Mouse (Mus musculus) kidney, embryonic 15.5 days (tissue): ENCODE data around the gene Zbtb8a. TPM values are rescaled to one million over a fixed set of nuclear protein-coding genes. Genes with fewer than 3 reads are reported as not detected.
A peak's percentile ranks its signal among the peaks of the same experiment; 100 is the strongest.

Source experiments
- ATAC-seq: fragments of 200-750 bp; cut with Nextera tagmentation; replicated peaks from 2 replicates; pipeline ENCODE4 v1.8.0; 2017; ENCODE audit warnings: moderate TSS enrichment; ENCODE audit not compliant: low FRiP score
- H3K27ac ChIP-seq: fragments of 300-500 bp; sonication (generic); 2 replicates; pipeline ENCODE4 v1.5.1; 2015; ENCODE audit warnings: mild to moderate bottlenecking, inconsistent platforms
- H3K27me3 ChIP-seq: fragments of 300-500 bp; sonication (generic); 2 replicates; pipeline ENCODE4 v1.6.1; 2015; ENCODE audit warnings: inconsistent platforms
- H3K36me3 ChIP-seq: fragments of 300-500 bp; sonication (generic); 2 replicates; pipeline ENCODE4 v1.6.1; 2015; ENCODE audit warnings: inconsistent platforms
- H3K4me1 ChIP-seq: fragments of 300-500 bp; sonication (generic); 2 replicates; pipeline ENCODE4 v1.6.1; 2015; ENCODE audit warnings: inconsistent platforms
- H3K4me2 ChIP-seq: fragments of 300-500 bp; sonication (generic); 2 replicates; pipeline ENCODE4 v1.6.1; 2015; ENCODE audit warnings: moderate library complexity, mild to moderate bottlenecking, inconsistent platforms
- H3K4me3 ChIP-seq: fragments of 300-500 bp; sonication (generic); replicated peaks from 2 replicates; pipeline ENCODE4 v1.5.1; 2015; ENCODE audit warnings: mild to moderate bottlenecking, inconsistent platforms
- H3K9ac ChIP-seq: fragments of 300-500 bp; sonication (generic); 2 replicates; pipeline ENCODE4 v1.6.1; 2015; ENCODE audit warnings: mild to moderate bottlenecking, inconsistent platforms
- H3K9me3 ChIP-seq: fragments of 300-500 bp; sonication (generic); replicated peaks from 2 replicates; pipeline ENCODE4 v1.6.1; 2016; ENCODE audit warnings: inconsistent platforms
- WGBS: fragments of 180-500 bp; shearing (Covaris S2); methylation state at CpG from one replicate; pipeline ENCODE4 v1.1.7; 2015; ENCODE audit warnings: mixed read lengths; 5-methylcytosine and 5-hydroxymethylcytosine counted together
- polyA plus RNA-seq: library from polyadenylated mRNA; unstranded; fragments of >200 nt; fragmentation: Nextera tagmentation; extraction: Ambion mirVana; gene quantifications from 2 replicates; pipeline ENCODE4 v1.2.1, GENCODE M21; 2015

Zbtb8a gene
- polyA plus RNA-seq, 1 experiment from 2014 or later, result 18.0 TPM

DNA sequence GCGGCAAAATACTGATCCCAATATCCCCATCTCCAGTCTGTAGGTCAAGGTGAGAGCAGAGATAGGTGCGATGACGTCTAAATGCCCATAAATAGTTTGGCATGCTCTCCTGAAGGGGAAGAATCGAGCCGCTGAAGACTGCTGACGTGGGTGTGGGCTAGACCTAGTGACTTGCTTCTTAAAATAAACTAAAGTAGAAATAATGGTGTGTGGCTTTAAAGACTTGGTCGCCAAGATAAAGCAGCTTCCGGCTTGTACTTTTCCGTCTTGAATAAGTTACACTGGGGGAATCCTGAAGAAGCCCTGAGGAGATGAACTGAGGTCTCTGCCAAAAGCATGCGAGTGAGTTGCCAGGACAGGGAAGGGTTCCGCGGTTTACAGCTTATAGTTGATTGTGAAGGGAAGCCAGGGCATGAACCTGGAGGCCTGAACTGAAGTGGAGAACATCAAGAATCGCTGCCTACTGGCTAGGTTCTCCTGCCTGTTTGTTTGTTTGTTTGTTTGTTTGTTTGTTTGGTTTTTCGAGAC is 12.4 kb upstream of the Zbtb8a start:
- peaks cover 10% of the 10 kb centered on the region; the same call in 1 of the 2 replicates for H3K4me1 ChIP-seq
- no peak overlapping the region for H3K9ac ChIP-seq
- no peak overlapping the region for H3K4me3 ChIP-seq
- ATAC-seq, result no peak
- H3K27ac ChIP-seq, result no peak overlapping the region
- no peak overlapping the region for H3K4me2 ChIP-seq
- WGBS, result 83% methylated on average over 14 of the region's 14 CpGs
- no peaks in the 10 kb centered on the region for H3K27me3 ChIP-seq
- no peaks in the 10 kb centered on the region for H3K36me3 ChIP-seq
- no peaks in the 10 kb centered on the region for H3K9me3 ChIP-seq

DNA sequence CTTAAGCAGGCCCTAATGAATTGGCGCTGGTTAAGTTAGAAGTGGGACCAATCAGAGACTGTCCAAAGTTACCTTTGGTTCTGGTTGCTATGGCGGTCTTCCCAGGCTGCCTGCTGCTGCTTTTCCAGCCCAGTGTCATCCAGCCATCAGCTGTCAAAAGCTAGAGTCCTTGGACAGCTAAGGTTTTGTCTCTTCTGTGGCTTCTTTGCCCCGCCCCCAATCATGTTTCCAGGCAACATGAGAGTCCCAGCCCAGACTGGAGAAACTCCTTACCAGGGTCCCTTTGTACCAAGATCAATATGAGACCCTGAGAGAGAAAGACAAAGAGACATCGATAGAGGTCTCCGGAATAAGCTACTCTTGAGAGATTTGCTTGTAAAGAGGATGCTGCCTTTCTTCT is 10.5 kb upstream of the Zbtb8a start:
- H3K27ac ChIP-seq, result no peak overlapping the region
- no peak overlapping the region for H3K4me3 ChIP-seq
- peaks cover 7% of the 10 kb centered on the region; the same call in 1 of the 2 replicates for H3K4me1 ChIP-seq
- no peaks in the 10 kb centered on the region for H3K36me3 ChIP-seq
- H3K27me3 ChIP-seq, result no peaks in the 10 kb centered on the region
- H3K9ac ChIP-seq, result no peak overlapping the region
- no peak for ATAC-seq
- 86% methylated on average over 5 of the region's 5 CpGs for WGBS
- H3K9me3 ChIP-seq, result no peaks in the 10 kb centered on the region
- no peak overlapping the region for H3K4me2 ChIP-seq

DNA sequence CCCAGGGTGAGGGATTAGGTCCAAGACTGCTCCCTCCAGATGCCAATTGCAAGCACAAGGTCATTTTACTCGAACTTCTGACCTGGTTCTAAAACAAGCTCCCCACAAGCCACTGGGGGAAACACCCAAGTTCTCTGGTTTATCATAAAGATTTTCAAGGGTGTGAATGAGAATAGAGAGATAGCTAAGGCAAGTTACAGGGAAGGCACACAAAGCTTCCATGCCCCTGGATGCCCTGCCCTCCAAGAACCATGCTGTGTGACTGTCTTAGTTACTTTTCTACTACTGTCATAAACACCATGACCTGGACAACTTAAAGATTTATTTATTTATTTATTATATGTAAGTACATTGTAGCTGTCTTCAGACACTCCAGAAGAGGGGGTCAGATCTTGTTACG is 9.1 kb upstream of the Zbtb8a start:
- no peak overlapping the region for H3K27ac ChIP-seq
- ATAC-seq, result no peak
- H3K4me2 ChIP-seq, result no peak overlapping the region
- peaks cover 9% of the 10 kb centered on the region; the same call in 1 of the 2 replicates for H3K4me1 ChIP-seq
- no peaks in the 10 kb centered on the region for H3K27me3 ChIP-seq
- H3K9ac ChIP-seq, result no peak overlapping the region
- no peak overlapping the region for H3K4me3 ChIP-seq
- WGBS, result 82% methylated on average over 2 of the region's 2 CpGs
- H3K36me3 ChIP-seq, result no peaks in the 10 kb centered on the region
- no peaks in the 10 kb centered on the region for H3K9me3 ChIP-seq

DNA sequence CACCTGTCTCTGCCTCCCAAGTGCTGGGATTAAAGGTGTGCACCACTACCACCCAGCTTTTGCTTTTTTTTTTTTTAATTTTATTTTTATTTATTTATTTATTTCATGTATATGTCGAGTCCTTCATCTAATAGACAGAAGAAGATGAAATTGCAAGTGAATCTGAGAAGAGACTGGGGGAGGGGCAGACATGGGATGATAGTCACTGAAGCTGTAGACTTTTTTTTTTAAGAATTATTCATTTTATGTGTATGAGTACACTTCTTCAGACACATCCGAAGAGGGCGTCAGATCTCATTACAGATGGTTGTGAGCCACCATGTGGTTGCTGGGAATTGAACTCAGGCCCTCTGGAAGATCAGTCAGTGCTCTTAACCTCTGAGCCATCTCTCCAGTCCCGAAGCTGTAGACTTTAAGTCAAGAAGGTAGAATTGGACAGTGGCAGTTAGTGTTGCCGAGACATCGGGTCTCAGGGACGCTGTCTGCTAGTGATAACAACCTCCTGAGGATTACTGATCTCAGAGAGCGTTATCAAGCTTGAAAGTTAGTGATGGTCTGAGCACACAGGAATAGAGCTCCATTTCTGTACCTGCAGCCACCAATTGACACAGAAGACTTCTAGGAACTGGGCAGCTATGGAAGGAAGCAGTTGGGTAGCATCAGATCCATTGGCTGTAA is 8.5 kb upstream of the Zbtb8a start:
- H3K27me3 ChIP-seq, result no peaks in the 10 kb centered on the region
- H3K4me1 ChIP-seq, result peaks cover 9% of the 10 kb centered on the region; the same call in 1 of the 2 replicates
- no peak for ATAC-seq
- no peak overlapping the region for H3K27ac ChIP-seq
- no peak overlapping the region for H3K4me2 ChIP-seq
- H3K4me3 ChIP-seq, result no peak overlapping the region
- no peaks in the 10 kb centered on the region for H3K36me3 ChIP-seq
- H3K9ac ChIP-seq, result no peak overlapping the region
- no peaks in the 10 kb centered on the region for H3K9me3 ChIP-seq
- 92% methylated on average over 8 of the region's 8 CpGs for WGBS

DNA sequence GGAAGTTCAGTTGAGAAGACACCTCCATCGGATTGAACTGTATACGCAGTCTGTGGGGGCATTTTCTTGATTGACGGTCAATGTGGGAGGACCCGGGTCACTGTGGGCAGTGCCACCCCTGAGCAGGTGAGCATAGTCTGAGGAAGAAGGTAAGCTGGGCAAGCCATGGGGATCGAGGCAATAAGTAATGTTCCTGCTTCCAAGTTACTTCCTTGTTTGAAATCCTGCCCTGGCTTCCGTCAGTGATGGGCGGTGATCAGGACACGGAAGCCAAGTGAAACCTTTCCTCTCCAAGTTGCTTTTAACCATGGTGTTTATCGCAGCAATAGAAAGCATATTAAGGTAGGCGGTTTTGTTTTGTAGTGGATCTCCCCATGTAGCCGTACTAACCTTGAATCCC is 7.8 kb upstream of the Zbtb8a start:
- Histone ChIP-seq H3K9ac (no peak overlapping the region), H3K9me3 (no peaks in the 10 kb centered on the region), H3K27ac (no peak overlapping the region), H3K4me3 (no peak overlapping the region), H3K36me3 (no peaks in the 10 kb centered on the region), H3K27me3 (no peaks in the 10 kb centered on the region), H3K4me1 (peaks cover 9% of the 10 kb centered on the region; the same call in 1 of the 2 replicates), H3K4me2 (no peak overlapping the region)
- no peak for ATAC-seq
- WGBS, result 87% methylated on average over 11 of the region's 11 CpGs

DNA sequence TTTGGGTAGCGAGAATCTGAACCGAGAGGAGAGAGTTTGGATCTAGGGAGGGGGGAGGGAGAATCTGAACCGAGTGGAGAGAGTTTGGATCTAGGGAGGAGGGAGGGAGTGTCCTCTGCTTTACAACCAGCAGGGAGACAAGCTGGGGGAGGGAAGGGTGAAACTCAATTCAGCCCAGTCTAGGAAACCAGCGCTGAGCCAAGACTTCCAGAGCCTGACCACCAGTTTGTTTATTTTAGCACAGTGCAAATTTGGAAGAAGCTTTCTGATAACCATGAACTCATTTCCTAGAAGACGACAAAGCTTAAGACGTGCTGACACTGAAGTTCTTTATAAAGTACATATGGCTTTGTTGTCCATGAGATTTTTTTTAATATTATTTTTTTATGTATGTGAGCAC is 6.5 kb upstream of the Zbtb8a start:
- Histone ChIP-seq H3K4me2 (peak overlapping the region; percentile 8; the same call in 1 of the 2 replicates), H3K4me3 (no peak overlapping the region), H3K9me3 (no peaks in the 10 kb centered on the region), H3K4me1 (peaks cover 9% of the 10 kb centered on the region; the same call in 1 of the 2 replicates), H3K27me3 (no peaks in the 10 kb centered on the region), H3K36me3 (no peaks in the 10 kb centered on the region), H3K27ac (peak overlapping the region; percentile 79), H3K9ac (no peak overlapping the region)
- 14% methylated on average over 6 of the region's 6 CpGs for WGBS
- peak; percentile 85 for ATAC-seq

DNA sequence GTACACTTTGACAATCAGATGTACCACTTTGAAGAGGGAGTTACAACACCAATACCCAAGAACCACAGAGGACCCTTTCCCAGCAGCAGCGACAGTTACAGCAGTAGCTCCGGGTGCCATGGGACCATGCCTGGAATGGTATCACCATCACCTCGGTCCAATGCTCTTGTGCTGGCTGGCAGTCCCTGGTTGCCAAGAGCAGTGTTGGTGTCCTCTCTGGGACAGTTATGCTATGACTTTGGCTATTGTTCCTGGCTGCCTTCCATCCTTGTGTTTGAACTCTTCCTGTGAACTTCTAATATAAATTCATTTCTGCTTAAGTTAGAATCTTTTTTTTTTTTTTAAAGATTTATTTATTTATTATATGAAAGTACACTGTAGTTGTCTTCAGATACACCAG is 5.7 kb upstream of the Zbtb8a start:
- ATAC-seq, result no peak
- 91% methylated on average over 3 of the region's 3 CpGs for WGBS
- Histone ChIP-seq H3K4me3 (no peak overlapping the region), H3K9ac (no peak overlapping the region), H3K4me2 (no peak overlapping the region), H3K9me3 (no peaks in the 10 kb centered on the region), H3K4me1 (peaks cover 12% of the 10 kb centered on the region; the same call in 1 of the 2 replicates), H3K27ac (no peak overlapping the region), H3K27me3 (0 out of 2 replicates have a peak, but pooled peaks cover 4% of the 10 kb centered on the region), H3K36me3 (no peaks in the 10 kb centered on the region)

DNA sequence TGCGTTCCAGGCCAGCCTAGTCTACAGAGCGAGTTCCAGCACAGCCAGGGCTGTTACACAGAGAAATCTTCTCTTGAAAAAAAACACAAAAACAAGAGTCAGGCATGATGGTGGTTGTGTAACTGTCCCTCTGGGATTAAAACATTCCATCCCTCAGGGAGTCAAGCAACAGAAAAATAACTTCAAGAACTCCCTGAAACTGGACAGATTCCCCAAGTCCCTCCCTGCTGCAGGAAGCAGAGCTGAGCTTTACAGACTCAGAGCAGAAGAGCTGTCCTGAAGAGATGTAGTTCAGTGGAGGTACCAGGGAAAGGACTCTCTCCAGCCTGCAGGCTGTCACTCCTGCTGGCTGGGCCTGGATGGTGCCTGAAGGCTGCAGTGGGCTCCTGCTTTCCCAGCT is 4.6 kb upstream of the Zbtb8a start:
- no peak overlapping the region for H3K4me3 ChIP-seq
- WGBS, result 82% methylated on average over 2 of the region's 2 CpGs
- 0 out of 2 replicates have a peak overlapping the region, but pooled peaks have one; percentile 22 for H3K27ac ChIP-seq
- no peak overlapping the region for H3K9ac ChIP-seq
- no peak overlapping the region for H3K4me2 ChIP-seq
- H3K4me1 ChIP-seq, result peaks cover 16% of the 10 kb centered on the region
- 0 out of 2 replicates have a peak, but pooled peaks cover 4% of the 10 kb centered on the region for H3K27me3 ChIP-seq
- no peaks in the 10 kb centered on the region for H3K36me3 ChIP-seq
- H3K9me3 ChIP-seq, result no peaks in the 10 kb centered on the region
- ATAC-seq, result no peak

DNA sequence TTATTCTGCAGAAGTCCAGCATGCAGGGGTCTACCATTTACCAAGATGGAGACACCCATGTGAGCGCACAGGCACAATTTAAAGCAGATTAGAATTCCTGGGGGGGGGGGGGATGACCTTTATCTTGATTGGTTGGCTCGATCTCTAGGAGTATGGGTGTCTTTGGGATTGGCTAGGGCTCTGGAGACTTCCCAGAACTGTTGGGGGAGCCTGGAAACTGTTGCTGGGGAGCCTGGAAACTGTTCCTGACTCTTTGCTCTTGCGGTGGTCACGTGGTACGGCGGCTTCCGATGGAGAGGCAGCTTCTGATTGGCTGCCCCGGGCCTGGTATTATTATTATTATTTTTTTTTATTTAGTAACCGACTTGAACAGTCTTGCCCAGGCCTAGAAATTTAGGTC is 4.1 kb upstream of the Zbtb8a start:
- H3K4me1 ChIP-seq, result peaks cover 17% of the 10 kb centered on the region
- H3K4me2 ChIP-seq, result no peak overlapping the region
- no peak overlapping the region for H3K4me3 ChIP-seq
- H3K27ac ChIP-seq, result 0 out of 2 replicates have a peak overlapping the region, but pooled peaks have one; percentile 22
- H3K27me3 ChIP-seq, result 0 out of 2 replicates have a peak, but pooled peaks cover 4% of the 10 kb centered on the region
- 91% methylated on average over 9 of the region's 9 CpGs for WGBS
- no peak overlapping the region for H3K9ac ChIP-seq
- H3K9me3 ChIP-seq, result no peaks in the 10 kb centered on the region
- H3K36me3 ChIP-seq, result no peaks in the 10 kb centered on the region
- ATAC-seq, result no peak

DNA sequence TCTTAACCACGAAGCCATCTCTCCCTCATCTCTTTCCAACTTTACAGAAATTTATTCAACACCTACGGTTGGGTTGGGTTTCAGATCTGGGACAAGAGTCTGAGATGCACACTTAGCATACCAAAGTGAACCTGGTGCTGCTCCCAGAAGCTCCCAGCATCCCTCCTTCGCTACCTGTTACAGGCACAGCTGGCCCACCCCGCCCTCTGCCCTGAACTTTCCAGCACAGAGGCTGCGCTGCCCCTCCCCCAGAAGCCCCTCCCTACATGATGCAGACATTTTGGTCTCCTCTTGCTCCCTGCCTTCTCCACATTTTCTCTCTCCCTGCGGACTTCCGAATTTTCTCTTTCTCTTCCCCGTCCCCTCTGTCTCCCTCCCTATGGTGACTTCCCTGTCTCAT is 3.2 kb upstream of the Zbtb8a start:
- no peak overlapping the region for H3K4me2 ChIP-seq
- H3K4me3 ChIP-seq, result no peak overlapping the region
- H3K9me3 ChIP-seq, result no peaks in the 10 kb centered on the region
- ATAC-seq, result no peak
- H3K9ac ChIP-seq, result no peak overlapping the region
- peaks cover 25% of the 10 kb centered on the region for H3K4me1 ChIP-seq
- 71% methylated on average over 8 of the region's 8 CpGs for WGBS
- H3K36me3 ChIP-seq, result no peaks in the 10 kb centered on the region
- H3K27me3 ChIP-seq, result 0 out of 2 replicates have a peak, but pooled peaks cover 4% of the 10 kb centered on the region
- H3K27ac ChIP-seq, result no peak overlapping the region

DNA sequence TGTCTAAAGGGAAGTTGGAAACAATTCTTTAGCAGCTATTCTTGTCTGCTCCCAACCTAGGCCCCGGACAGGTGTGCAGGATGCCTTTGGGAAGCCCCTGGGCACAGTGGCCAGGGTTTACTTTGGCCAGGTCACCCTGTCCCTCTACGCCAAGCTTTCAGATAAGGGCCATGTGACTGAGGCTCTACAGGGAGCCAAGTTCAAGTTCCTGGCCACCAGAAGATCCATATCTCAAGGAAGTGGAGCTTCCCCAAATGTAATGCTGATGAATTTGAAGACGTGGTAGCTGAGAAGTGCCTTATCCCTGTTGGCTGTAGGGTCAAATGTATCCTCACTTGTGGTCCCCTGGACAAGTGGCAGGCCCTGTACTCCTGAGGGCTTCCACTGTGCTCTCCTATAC is 1.9 kb upstream of the Zbtb8a start:
- H3K27me3 ChIP-seq, result 0 out of 2 replicates have a peak, but pooled peaks cover 4% of the 10 kb centered on the region
- no peaks in the 10 kb centered on the region for H3K9me3 ChIP-seq
- H3K4me2 ChIP-seq, result no peak overlapping the region
- H3K4me1 ChIP-seq, result peaks cover 29% of the 10 kb centered on the region
- H3K36me3 ChIP-seq, result no peaks in the 10 kb centered on the region
- H3K27ac ChIP-seq, result no peak overlapping the region
- H3K4me3 ChIP-seq, result no peak overlapping the region
- no peak for ATAC-seq
- no peak overlapping the region for H3K9ac ChIP-seq
- WGBS, result 81% methylated on average over 3 of the region's 3 CpGs

DNA sequence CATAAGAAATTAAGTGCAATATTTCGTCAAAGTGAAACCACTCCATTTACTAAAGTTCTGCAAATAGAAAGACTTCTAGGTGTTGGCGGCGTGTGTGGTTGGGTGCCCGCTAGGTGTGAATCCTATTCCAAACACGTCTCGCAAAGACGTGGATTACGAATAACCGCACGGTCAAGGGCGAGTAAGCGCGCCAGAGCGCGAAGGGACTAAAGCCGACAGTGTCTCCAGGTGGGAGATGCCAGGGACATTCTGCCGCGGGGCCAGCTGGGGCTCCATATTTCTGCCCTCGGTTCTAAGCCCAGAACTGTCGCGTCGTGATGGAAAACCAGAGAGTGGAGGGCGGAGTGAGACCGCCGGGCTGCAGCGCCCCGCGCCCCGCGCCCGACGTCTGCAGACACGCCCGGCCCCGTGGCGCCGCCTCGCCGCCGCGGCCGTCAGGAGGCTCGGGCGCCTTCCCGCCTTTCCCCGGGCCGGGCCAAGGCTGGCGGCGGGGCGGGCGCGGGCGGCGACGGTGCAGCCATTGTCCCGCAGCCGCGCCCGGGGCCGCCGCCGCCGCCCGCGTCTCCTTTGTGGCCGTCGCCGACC is 863 bp downstream of the Zbtb8a start:
- peaks cover 35% of the 10 kb centered on the region for H3K4me1 ChIP-seq
- H3K36me3 ChIP-seq, result no peaks in the 10 kb centered on the region
- 0 out of 2 replicates have a peak, but pooled peaks cover 4% of the 10 kb centered on the region for H3K27me3 ChIP-seq
- peak overlapping the region; percentile 80 for H3K27ac ChIP-seq
- peak; percentile 78 for ATAC-seq
- WGBS, result 1% methylated on average over 59 of the region's 68 CpGs
- no peaks in the 10 kb centered on the region for H3K9me3 ChIP-seq
- H3K4me2 ChIP-seq, result peak overlapping the region; percentile 78
- peak overlapping the region; percentile 73 for H3K4me3 ChIP-seq
- H3K9ac ChIP-seq, result peak overlapping the region; percentile 71
